Mouse (Mus musculus): ENCODE measurements around the gene Shbg. TPM values are rescaled to one million over a fixed set of nuclear protein-coding genes. Genes with fewer than 3 reads are reported as not detected.
"Not testable (repeated sequence)": the region's sequence is repeated elsewhere in the genome, so short reads cannot be mapped to it uniquely, and the experiment has no call there.

Shbg gene
- polyA plus RNA-seq, 1 experiment: not detected

DNA sequence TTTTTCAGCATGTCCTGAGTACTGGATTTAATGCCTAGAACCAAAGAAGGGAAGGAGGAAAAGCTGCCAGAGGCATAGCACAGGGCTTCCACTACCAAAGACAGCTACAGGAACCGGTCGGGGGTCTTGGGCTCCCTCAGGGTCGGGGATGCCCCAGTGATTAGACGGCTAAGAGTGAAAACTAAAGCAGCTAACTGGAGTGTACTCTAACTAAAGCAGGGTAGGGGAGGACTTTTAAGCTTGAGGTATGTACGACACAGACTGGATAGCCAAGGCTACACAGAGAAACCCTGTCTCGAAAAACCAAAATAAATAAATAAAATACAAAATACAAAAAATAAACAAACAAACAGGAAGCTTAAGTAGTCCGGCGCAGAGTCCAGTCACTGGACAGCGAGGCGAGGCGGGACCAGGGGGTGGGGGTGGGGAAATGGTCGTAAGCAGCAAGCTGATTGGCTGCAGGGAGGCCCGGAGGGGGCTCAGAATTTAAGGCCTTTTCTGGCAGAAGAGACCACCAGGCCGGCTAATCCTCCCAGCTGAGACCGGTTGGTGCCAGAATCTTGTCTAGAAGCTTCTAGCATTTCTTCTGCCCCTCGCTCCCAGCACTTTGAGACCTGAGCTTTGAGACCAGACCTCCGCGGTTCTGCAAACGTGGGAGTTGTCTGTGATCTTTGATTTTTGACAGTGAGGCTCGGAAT lies 4.0 kb upstream of the Shbg start, which contains the start of gene Sat2:
Sat2 (plus strand) TSS at position 454 of the 698 bp plus-strand sequence.
- peaks cover 8% of the 10 kb centered on the region; the same call in 1 of the 2 replicates for H3K4me1 ChIP-seq (ENCODE audit: control insufficient read depth, insufficient read depth, low read length)
- WGBS: 2% methylated on average over 20 of the region's 20 CpGs
- no peak for TF ChIP-seq POLR2A (IDR thresholded peaks at IDR 0.05; ENCODE audit: insufficient read depth, low read depth, low read length)
- no peak for TF ChIP-seq CTCF (IDR thresholded peaks at IDR 0.05; ENCODE audit: insufficient read depth, low read depth, low read length)
- H3K27ac ChIP-seq (ENCODE audit: insufficient read depth, low read depth, low read length): peak within 1 kb of the TSS; percentile 52; the same call in 1 of the 2 replicates
- H3K4me3 ChIP-seq (ENCODE audit: insufficient read depth, low read depth, low read length): peak within 1 kb of the TSS; percentile 71

GRCm38 (mm10) chr11:69620394-69621081 lies 2.8 kb upstream of the Shbg start:
- WGBS: 69% methylated on average over 7 of the region's 7 CpGs
- H3K27ac ChIP-seq (ENCODE audit: insufficient read depth, low read depth, low read length): no peak overlapping the region
- H3K4me1 ChIP-seq (ENCODE audit: control insufficient read depth, insufficient read depth, low read length): peaks cover 8% of the 10 kb centered on the region; the same call in 1 of the 2 replicates
- TF ChIP-seq POLR2A (IDR thresholded peaks at IDR 0.05; ENCODE audit: insufficient read depth, low read depth, low read length) (no peak), CTCF (IDR thresholded peaks at IDR 0.05; ENCODE audit: insufficient read depth, low read depth, low read length) (no peak)
- no peak overlapping the region for H3K4me3 ChIP-seq (ENCODE audit: insufficient read depth, low read depth, low read length)

GRCm38 (mm10) chr11:69616781-69617180 lies 924 bp downstream of the Shbg start:
- no peak for TF ChIP-seq CTCF (IDR thresholded peaks at IDR 0.05; ENCODE audit: insufficient read depth, low read depth, low read length)
- TF ChIP-seq POLR2A (IDR thresholded peaks at IDR 0.05; ENCODE audit: insufficient read depth, low read depth, low read length): no peak
- WGBS: 50% methylated on average over 10 of the region's 10 CpGs
- H3K27ac ChIP-seq (ENCODE audit: insufficient read depth, low read depth, low read length): no peak overlapping the region
- peaks cover 7% of the 10 kb centered on the region for H3K4me1 ChIP-seq (ENCODE audit: control insufficient read depth, insufficient read depth, low read length)
- H3K4me3 ChIP-seq (ENCODE audit: insufficient read depth, low read depth, low read length): no peak overlapping the region

- H3K4me1 ChIP-seq (ENCODE audit: control insufficient read depth, insufficient read depth, low read length); H3K4me3 ChIP-seq (ENCODE audit: insufficient read depth, low read depth, low read length); H3K27ac ChIP-seq (ENCODE audit: insufficient read depth, low read depth, low read length): not testable (repeated sequence)
- WGBS: 35% methylated on average over 11 of the region's 11 CpGs
These were observed 3.5 kb downstream of the Shbg start for GRCm38 (mm10) chr11:69614257-69614588.

GRCm38 (mm10) chr11:69613553-69614256 lies 4.0 kb downstream of the Shbg start:
- no peak overlapping the region for H3K27ac ChIP-seq (ENCODE audit: insufficient read depth, low read depth, low read length)
- TF ChIP-seq CTCF (IDR thresholded peaks at IDR 0.05; ENCODE audit: insufficient read depth, low read depth, low read length) (peak; percentile 76), POLR2A (IDR thresholded peaks at IDR 0.05; ENCODE audit: insufficient read depth, low read depth, low read length) (no peak)
- WGBS: 7% methylated on average over 19 of the region's 19 CpGs
- peaks cover 5% of the 10 kb centered on the region for H3K4me1 ChIP-seq (ENCODE audit: control insufficient read depth, insufficient read depth, low read length)
- H3K4me3 ChIP-seq (ENCODE audit: insufficient read depth, low read depth, low read length): no peak overlapping the region

- Histone ChIP-seq H3K4me1 (ENCODE audit: control insufficient read depth, insufficient read depth, low read length) (peaks cover 9% of the 10 kb centered on the region), H3K27ac (ENCODE audit: insufficient read depth, low read depth, low read length) (no peak overlapping the region), H3K4me3 (ENCODE audit: insufficient read depth, low read depth, low read length) (no peak overlapping the region)
- TF ChIP-seq CTCF (IDR thresholded peaks at IDR 0.05; ENCODE audit: insufficient read depth, low read depth, low read length) (no peak), POLR2A (IDR thresholded peaks at IDR 0.05; ENCODE audit: insufficient read depth, low read depth, low read length) (no peak)
- WGBS: 45% methylated on average over 4 of the region's 4 CpGs
These were observed 6.8 kb downstream of the Shbg start for GRCm38 (mm10) chr11:69610899-69611298.

DNA sequence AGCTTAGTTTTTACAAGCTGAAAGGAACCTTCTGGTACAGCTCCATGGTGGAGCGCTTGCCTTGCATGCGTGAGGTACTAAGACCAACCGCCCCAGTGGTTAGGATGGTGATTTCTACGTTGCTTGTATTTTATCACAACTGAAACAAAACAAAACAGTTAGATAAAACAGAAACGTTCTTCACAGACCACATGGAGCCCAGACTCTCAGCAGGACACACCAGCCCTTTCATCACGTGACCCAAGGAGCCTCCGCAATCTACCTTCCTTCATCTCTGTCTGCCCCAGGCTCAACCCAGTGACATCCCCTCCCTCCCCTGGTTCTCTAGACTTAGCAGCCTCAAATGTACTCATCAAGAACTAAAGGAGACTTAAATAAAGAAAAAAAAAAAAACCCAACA lies 8.3 kb downstream of the Shbg start:
- WGBS: 72% methylated on average over 7 of the region's 7 CpGs
- Histone ChIP-seq H3K4me3 (ENCODE audit: insufficient read depth, low read depth, low read length) (no peak overlapping the region), H3K4me1 (ENCODE audit: control insufficient read depth, insufficient read depth, low read length) (peaks cover 9% of the 10 kb centered on the region), H3K27ac (ENCODE audit: insufficient read depth, low read depth, low read length) (no peak overlapping the region)
- TF ChIP-seq POLR2A (IDR thresholded peaks at IDR 0.05; ENCODE audit: insufficient read depth, low read depth, low read length): no peak
- TF ChIP-seq CTCF (IDR thresholded peaks at IDR 0.05; ENCODE audit: insufficient read depth, low read depth, low read length): no peak

GRCm38 (mm10) chr11:69608525-69608924 lies 9.2 kb downstream of the Shbg start:
- H3K4me1 ChIP-seq (ENCODE audit: control insufficient read depth, insufficient read depth, low read length): peaks cover 8% of the 10 kb centered on the region
- H3K27ac ChIP-seq (ENCODE audit: insufficient read depth, low read depth, low read length): no peak overlapping the region
- H3K4me3 ChIP-seq (ENCODE audit: insufficient read depth, low read depth, low read length): no peak overlapping the region
- TF ChIP-seq CTCF (IDR thresholded peaks at IDR 0.05; ENCODE audit: insufficient read depth, low read depth, low read length) (no peak), POLR2A (IDR thresholded peaks at IDR 0.05; ENCODE audit: insufficient read depth, low read depth, low read length) (no peak)
- WGBS: 92% methylated on average over 3 of the region's 3 CpGs

DNA sequence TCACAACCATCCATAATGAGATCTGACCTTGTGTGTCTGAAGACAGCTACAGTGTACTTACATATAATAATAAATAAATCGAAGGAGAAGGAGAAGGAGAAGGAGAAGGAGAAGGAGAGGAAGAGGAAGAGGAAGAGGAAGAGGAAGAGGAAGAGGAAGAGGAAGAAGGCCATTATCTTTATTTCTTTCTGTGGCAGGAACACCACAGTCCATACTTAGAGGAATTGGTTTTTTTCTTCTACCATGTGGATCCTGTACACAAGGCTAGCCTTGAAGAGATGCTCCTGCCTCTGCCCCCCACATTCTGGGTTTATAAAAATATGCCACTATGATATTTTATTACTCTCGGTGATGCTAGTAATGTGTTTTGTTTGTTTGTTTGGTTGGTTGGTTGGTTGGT lies 10.9 kb downstream of the Shbg start:
- Histone ChIP-seq H3K4me1 (ENCODE audit: control insufficient read depth, insufficient read depth, low read length) (peaks cover 10% of the 10 kb centered on the region), H3K27ac (ENCODE audit: insufficient read depth, low read depth, low read length) (no peak overlapping the region), H3K4me3 (ENCODE audit: insufficient read depth, low read depth, low read length) (no peak overlapping the region)
- 87% methylated on average over 2 of the region's 2 CpGs for WGBS
- TF ChIP-seq CTCF (IDR thresholded peaks at IDR 0.05; ENCODE audit: insufficient read depth, low read depth, low read length) (no peak), POLR2A (IDR thresholded peaks at IDR 0.05; ENCODE audit: insufficient read depth, low read depth, low read length) (no peak)

Data from olfactory bulb, adult 2 months (tissue).